Mouse (Mus musculus): ENCODE data around the gene Ppp4c. TPM values are rescaled to one million over a fixed set of nuclear protein-coding genes. Genes with fewer than 3 reads are reported as not detected.

Ppp4c gene
- total RNA-seq (2014; rRNA removed), result 114 and 119 TPM in 2 replicates
- 161 and 172 TPM in 2 replicates for polyA plus RNA-seq (2015; fragmentation: Nextera tagmentation; extraction: Ambion mirVana)

DNA sequence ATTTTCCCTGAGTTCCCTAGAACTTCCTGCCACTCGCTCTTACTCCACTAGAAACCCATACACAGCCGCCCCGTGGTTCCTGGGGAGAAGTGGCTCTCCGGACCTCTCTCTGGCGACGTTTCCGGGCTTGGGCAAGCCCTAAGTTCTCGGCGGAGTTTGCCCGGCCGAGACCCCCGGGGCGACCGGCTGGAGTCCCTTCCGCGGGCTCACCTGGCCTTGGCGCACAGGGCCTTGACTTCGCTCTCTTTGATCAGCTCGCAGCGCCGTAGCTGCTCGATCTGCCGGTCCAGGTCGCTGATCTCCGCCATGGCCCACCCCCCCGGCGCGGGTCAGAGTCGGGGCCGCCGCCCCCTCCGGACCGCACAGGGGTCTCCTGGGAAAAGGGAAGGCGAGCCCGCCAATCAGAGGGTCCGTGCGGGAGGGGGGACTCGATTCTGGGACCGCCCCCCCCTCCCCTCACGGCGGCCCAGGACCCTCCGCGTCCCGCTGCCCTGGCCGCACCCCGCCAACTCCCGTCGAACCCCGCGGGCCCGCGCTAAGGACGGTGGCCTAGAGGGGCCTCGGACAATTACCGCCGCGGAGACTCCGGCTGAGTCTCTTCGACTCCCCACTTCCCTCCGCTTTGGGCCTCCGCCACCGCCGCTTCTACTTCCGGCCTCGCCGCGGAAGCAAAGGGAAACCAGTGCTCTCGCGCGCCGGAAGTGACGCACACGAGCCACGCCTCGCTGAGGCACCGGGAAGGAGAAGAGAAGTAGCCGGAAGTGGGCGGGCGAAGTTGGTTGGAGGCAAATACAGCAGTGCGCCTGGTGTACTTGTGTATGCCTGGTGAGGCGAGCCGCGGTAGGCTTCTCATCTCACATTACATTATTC, at the start of gene Ppp4c:
Ppp4c (minus strand) TSS at position 646 of the 870 bp plus-strand sequence.
- H3K27ac ChIP-seq (ENCODE audit: low read depth, low read length), result peak within 1 kb of the TSS; percentile 92
- H3K27me3 ChIP-seq (ENCODE audit: insufficient read depth, low read length), result no peaks in the 10 kb centered on the region
- peak within 1 kb of the TSS; percentile 86 for H3K4me2 ChIP-seq (ENCODE audit: low read depth)
- H3K9ac ChIP-seq, result peak within 1 kb of the TSS; percentile 90
- peak within 1 kb of the TSS; percentile 91 for H3K4me3 ChIP-seq (ENCODE audit: low read depth, low read length)
- peaks cover 62% of the 10 kb centered on the region for H3K36me3 ChIP-seq (ENCODE audit: insufficient read depth)
- TF ChIP-seq CTCF (IDR thresholded peaks at IDR 0.05; ENCODE audit: low read depth), result no peak
- peaks cover 4% of the 10 kb centered on the region; the same call in 1 of the 2 replicates for H3K4me1 ChIP-seq (ENCODE audit: insufficient read depth)
- ATAC-seq, result peak; percentile 97
- no peaks in the 10 kb centered on the region for H3K9me3 ChIP-seq (ENCODE audit: low read length)
- 4% methylated on average over 77 of the region's 83 CpGs for WGBS
- DNase-seq, result peak; percentile 99

DNA sequence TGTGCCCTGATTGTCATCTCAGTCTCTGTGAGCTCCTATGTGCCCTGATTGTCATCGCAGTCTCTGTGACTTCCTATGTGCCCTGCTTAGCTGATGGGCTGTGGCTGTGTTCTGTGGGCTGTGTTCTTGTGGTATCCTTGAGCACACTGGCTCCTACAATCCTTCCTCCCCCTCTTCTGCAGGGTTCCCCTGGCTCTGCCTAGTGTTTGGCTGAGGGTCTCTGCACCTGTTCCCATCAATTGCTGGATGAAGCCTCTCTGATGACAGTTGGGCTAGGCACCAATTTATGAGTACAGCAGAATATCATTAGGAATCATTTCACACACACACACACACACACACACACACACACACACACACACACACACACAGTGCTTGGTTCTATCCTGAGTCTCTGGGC, 41.0 kb upstream of the Ppp4c start:
- ATAC-seq (no peak), DNase-seq (no peak)
- no peak for TF ChIP-seq CTCF (IDR thresholded peaks at IDR 0.05; ENCODE audit: low read depth)
- Histone ChIP-seq H3K9me3 (ENCODE audit: low read length) (no peaks in the 10 kb centered on the region), H3K9ac (no peak overlapping the region), H3K27ac (ENCODE audit: low read depth, low read length) (no peak overlapping the region), H3K27me3 (ENCODE audit: insufficient read depth, low read length) (no peaks in the 10 kb centered on the region), H3K4me2 (ENCODE audit: low read depth) (no peak overlapping the region), H3K4me1 (ENCODE audit: insufficient read depth) (no peaks in the 10 kb centered on the region), H3K36me3 (ENCODE audit: insufficient read depth) (peaks cover 15% of the 10 kb centered on the region), H3K4me3 (ENCODE audit: low read depth, low read length) (no peak overlapping the region)
- 100% methylated on average over 1 of the region's 1 CpGs for WGBS

GRCm38 (mm10) chr7:126832036-126832598, 39.8 kb upstream of the Ppp4c start:
- H3K27ac ChIP-seq (ENCODE audit: low read depth, low read length), result no peak overlapping the region
- peak; percentile 86 for DNase-seq
- H3K36me3 ChIP-seq (ENCODE audit: insufficient read depth), result peaks cover 20% of the 10 kb centered on the region
- 1% methylated on average over 21 of the region's 21 CpGs for WGBS
- no peaks in the 10 kb centered on the region for H3K4me1 ChIP-seq (ENCODE audit: insufficient read depth)
- ATAC-seq, result peak; percentile 94
- H3K27me3 ChIP-seq (ENCODE audit: insufficient read depth, low read length), result no peaks in the 10 kb centered on the region
- peak overlapping the region; percentile 19 for H3K4me3 ChIP-seq (ENCODE audit: low read depth, low read length)
- TF ChIP-seq CTCF (IDR thresholded peaks at IDR 0.05; ENCODE audit: low read depth), result peak; percentile 92
- no peaks in the 10 kb centered on the region for H3K9me3 ChIP-seq (ENCODE audit: low read length)
- peak overlapping the region; percentile 48 for H3K4me2 ChIP-seq (ENCODE audit: low read depth)
- H3K9ac ChIP-seq, result peak overlapping the region; percentile 33; the same call in 1 of the 2 replicates

DNA sequence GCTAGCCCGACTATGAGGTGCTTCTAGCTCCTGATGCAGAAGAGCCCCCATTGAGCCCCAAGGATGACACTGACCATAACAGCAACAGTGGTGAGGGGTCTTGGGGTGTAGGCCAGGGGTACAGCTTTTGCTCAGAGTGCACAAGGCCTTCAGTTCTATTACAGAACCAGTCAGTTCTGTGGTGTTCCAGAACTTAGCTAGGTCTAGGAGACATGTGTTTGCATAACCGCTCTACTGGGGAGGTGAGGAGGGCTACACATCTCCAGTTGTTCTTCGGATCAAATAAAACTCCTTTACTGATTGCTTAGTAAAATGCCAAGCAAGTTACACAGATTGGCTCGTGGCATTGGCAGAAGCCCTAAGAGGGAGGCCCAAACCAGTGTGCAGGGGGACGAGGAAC, 39.2 kb upstream of the Ppp4c start, which contains the start of gene 4930451I11Rik:
4930451I11Rik (minus strand) TSS at position 101 of the 400 bp plus-strand sequence.
- TF ChIP-seq CTCF (IDR thresholded peaks at IDR 0.05; ENCODE audit: low read depth), result no peak
- DNase-seq (no peak), ATAC-seq (no peak)
- Histone ChIP-seq H3K9me3 (ENCODE audit: low read length) (no peaks in the 10 kb centered on the region), H3K9ac (peak within 1 kb of the TSS; percentile 33; the same call in 1 of the 2 replicates), H3K4me2 (ENCODE audit: low read depth) (peak within 1 kb of the TSS; percentile 48), H3K4me1 (ENCODE audit: insufficient read depth) (no peaks in the 10 kb centered on the region), H3K27me3 (ENCODE audit: insufficient read depth, low read length) (no peaks in the 10 kb centered on the region), H3K4me3 (ENCODE audit: low read depth, low read length) (peak within 1 kb of the TSS; percentile 19), H3K36me3 (ENCODE audit: insufficient read depth) (peaks cover 22% of the 10 kb centered on the region), H3K27ac (ENCODE audit: low read depth, low read length) (no peak within 1 kb of the TSS)
- 49% methylated on average over 5 of the region's 5 CpGs for WGBS

DNA sequence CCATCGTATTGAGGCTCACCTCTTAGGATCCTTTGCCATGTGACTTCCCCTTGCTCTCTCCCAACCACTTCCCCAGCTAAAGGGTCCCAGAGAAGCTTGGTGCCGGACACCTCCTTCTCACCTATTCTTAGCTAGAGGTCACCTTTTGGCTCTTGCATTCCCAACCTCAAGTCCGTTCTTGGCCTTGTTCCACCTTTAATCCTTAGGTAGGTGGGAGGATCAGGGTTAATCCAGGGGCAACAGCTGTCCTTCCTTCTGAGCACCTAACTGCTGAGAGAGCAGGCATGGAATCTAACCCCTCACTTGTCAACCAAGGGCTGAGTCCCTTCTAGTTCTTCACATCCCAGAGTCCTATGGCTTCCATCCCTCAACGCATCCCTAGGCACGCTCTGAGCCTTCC, 33.7 kb upstream of the Ppp4c start:
- Histone ChIP-seq H3K4me2 (ENCODE audit: low read depth) (no peak overlapping the region), H3K36me3 (ENCODE audit: insufficient read depth) (peaks cover 27% of the 10 kb centered on the region), H3K9me3 (ENCODE audit: low read length) (no peaks in the 10 kb centered on the region), H3K4me3 (ENCODE audit: low read depth, low read length) (no peak overlapping the region), H3K4me1 (ENCODE audit: insufficient read depth) (peaks cover 10% of the 10 kb centered on the region; the same call in 1 of the 2 replicates), H3K27ac (ENCODE audit: low read depth, low read length) (no peak overlapping the region), H3K9ac (no peak overlapping the region), H3K27me3 (ENCODE audit: insufficient read depth, low read length) (no peaks in the 10 kb centered on the region)
- WGBS, result 70% methylated on average over 5 of the region's 5 CpGs
- no peak for ATAC-seq
- DNase-seq, result no peak
- TF ChIP-seq CTCF (IDR thresholded peaks at IDR 0.05; ENCODE audit: low read depth), result no peak

DNA sequence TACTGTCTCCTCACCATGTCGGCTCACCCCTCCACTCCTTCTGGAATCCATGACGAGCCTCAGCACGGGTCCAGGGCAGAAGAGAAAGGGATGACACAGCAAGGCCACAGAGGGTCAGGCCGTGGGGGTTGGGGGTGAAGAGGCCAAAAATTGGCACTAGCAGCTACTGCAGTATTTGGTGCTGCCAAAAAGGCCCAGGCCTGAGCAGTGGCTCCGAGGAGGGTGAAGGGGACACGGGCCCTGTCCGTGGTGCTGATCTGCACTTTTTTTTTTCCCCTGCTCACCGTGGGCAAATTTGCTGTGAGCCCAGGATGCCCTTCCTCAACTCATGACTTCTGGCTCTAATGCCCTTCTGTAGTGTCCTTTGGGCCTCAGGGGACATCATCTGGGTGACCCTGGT, 33.1 kb upstream of the Ppp4c start:
- DNase-seq (no peak), ATAC-seq (no peak)
- Histone ChIP-seq H3K27ac (ENCODE audit: low read depth, low read length) (no peak overlapping the region), H3K36me3 (ENCODE audit: insufficient read depth) (peaks cover 27% of the 10 kb centered on the region), H3K9ac (0 out of 2 replicates have a peak overlapping the region, but pooled peaks have one; percentile 14), H3K4me3 (ENCODE audit: low read depth, low read length) (no peak overlapping the region), H3K4me2 (ENCODE audit: low read depth) (no peak overlapping the region), H3K9me3 (ENCODE audit: low read length) (no peaks in the 10 kb centered on the region), H3K4me1 (ENCODE audit: insufficient read depth) (peaks cover 10% of the 10 kb centered on the region; the same call in 1 of the 2 replicates), H3K27me3 (ENCODE audit: insufficient read depth, low read length) (no peaks in the 10 kb centered on the region)
- 29% methylated on average over 8 of the region's 8 CpGs for WGBS
- TF ChIP-seq CTCF (IDR thresholded peaks at IDR 0.05; ENCODE audit: low read depth), result no peak

Measured in forebrain, postnatal 0 days (tissue).